In genomic region chr14:52195691-52196090, GRCm38 (mm10) we compare ENCODE assay signal across 8 mouse cellular contexts. TPM values are rescaled to one million over a fixed set of nuclear protein-coding genes. Genes with fewer than 3 reads are reported as not detected.
DNase-seq lines count a peak whose midpoint lies in the region; ATAC-seq lines count a peak whose summit lies in the region.

No protein-coding gene starts in this region.

- no peaks in the 10 kb centered on the region for H3K9me3 ChIP-seq in embryonic facial prominence, embryonic 13.5 days
- no peaks in the 10 kb centered on the region for H3K9me3 ChIP-seq in hindbrain, embryonic 12.5 days (replicated peaks)
- H3K9me3 ChIP-seq in limb, embryonic 12.5 days: no peaks in the 10 kb centered on the region
- no peaks in the 10 kb centered on the region for H3K9me3 ChIP-seq in midbrain, embryonic 13.5 days

- 10% methylated on average over 3 of the region's 3 CpGs for WGBS in embryonic facial prominence, embryonic 13.5 days
- 11% methylated on average over 3 of the region's 3 CpGs for WGBS in hindbrain, embryonic 12.5 days
- WGBS in limb, embryonic 12.5 days: 15% methylated on average over 3 of the region's 3 CpGs
- WGBS in midbrain, embryonic 13.5 days: 15% methylated on average over 3 of the region's 3 CpGs

- peaks cover 21% of the 10 kb centered on the region for H3K4me1 ChIP-seq in embryonic facial prominence, embryonic 13.5 days
- peaks cover 17% of the 10 kb centered on the region for H3K4me1 ChIP-seq in hindbrain, embryonic 12.5 days
- peaks cover 13% of the 10 kb centered on the region for H3K4me1 ChIP-seq in limb, embryonic 12.5 days (replicated peaks)
- H3K4me1 ChIP-seq in midbrain, embryonic 13.5 days (replicated peaks): peaks cover 25% of the 10 kb centered on the region

- ATAC-seq in embryonic facial prominence, embryonic 13.5 days (ENCODE audit: insufficient number of reproducible peaks, insufficient read depth, low FRiP score, low TSS enrichment, low read depth): no peak
- ATAC-seq in hindbrain, embryonic 12.5 days (ENCODE audit: low FRiP score): no peak
- no peak for ATAC-seq in limb, embryonic 12.5 days (ENCODE audit: insufficient number of reproducible peaks, insufficient read depth, low FRiP score, low TSS enrichment, low read depth)
- ATAC-seq in midbrain, embryonic 13.5 days: no peak

- no peaks in the 10 kb centered on the region for H3K27me3 ChIP-seq in embryonic facial prominence, embryonic 13.5 days
- H3K27me3 ChIP-seq in hindbrain, embryonic 12.5 days: no peaks in the 10 kb centered on the region
- no peaks in the 10 kb centered on the region for H3K27me3 ChIP-seq in limb, embryonic 12.5 days
- no peaks in the 10 kb centered on the region for H3K27me3 ChIP-seq in midbrain, embryonic 13.5 days

- H3K27ac ChIP-seq in embryonic facial prominence, embryonic 13.5 days: no peak overlapping the region
- no peak overlapping the region for H3K27ac ChIP-seq in hindbrain, embryonic 12.5 days
- no peak overlapping the region for H3K27ac ChIP-seq in limb, embryonic 12.5 days
- H3K27ac ChIP-seq in midbrain, embryonic 13.5 days: no peak overlapping the region

- DNase-seq in layer of hippocampus, adult 11-12 months (ENCODE audit: low spot score): peak; percentile 38
- DNase-seq in layer of hippocampus, postnatal 36 days: no peak
- peak; percentile 25 for DNase-seq in adrenal gland, adult 8-10 months
- peak; percentile 24 to 59 for DNase-seq in thymus, postnatal 10 days (ENCODE audit: low spot score in 2 of 2)

- peak overlapping the region; percentile 98 for H3K4me3 ChIP-seq in embryonic facial prominence, embryonic 13.5 days
- H3K4me3 ChIP-seq in hindbrain, embryonic 12.5 days: peak overlapping the region; percentile 98
- peak overlapping the region; percentile 99 for H3K4me3 ChIP-seq in limb, embryonic 12.5 days (replicated peaks)
- H3K4me3 ChIP-seq in midbrain, embryonic 13.5 days (replicated peaks): peak overlapping the region; percentile 100

- H3K4me2 ChIP-seq in embryonic facial prominence, embryonic 13.5 days: peak overlapping the region; percentile 71
- H3K4me2 ChIP-seq in hindbrain, embryonic 12.5 days (replicated peaks): peak overlapping the region; percentile 75
- peak overlapping the region; percentile 64 for H3K4me2 ChIP-seq in limb, embryonic 12.5 days
- H3K4me2 ChIP-seq in midbrain, embryonic 13.5 days (replicated peaks): peak overlapping the region; percentile 89

- peaks cover 37% of the 10 kb centered on the region for H3K36me3 ChIP-seq in embryonic facial prominence, embryonic 13.5 days
- H3K36me3 ChIP-seq in hindbrain, embryonic 12.5 days: peaks cover 31% of the 10 kb centered on the region
- H3K36me3 ChIP-seq in limb, embryonic 12.5 days: peaks cover 43% of the 10 kb centered on the region
- peaks cover 21% of the 10 kb centered on the region for H3K36me3 ChIP-seq in midbrain, embryonic 13.5 days

- H3K9ac ChIP-seq in embryonic facial prominence, embryonic 13.5 days: no peak overlapping the region
- peak overlapping the region; percentile 99; the same call in 1 of the 2 replicates for H3K9ac ChIP-seq in hindbrain, embryonic 12.5 days
- no peak overlapping the region for H3K9ac ChIP-seq in limb, embryonic 12.5 days (replicated peaks)
- H3K9ac ChIP-seq in midbrain, embryonic 13.5 days (replicated peaks): peak overlapping the region; percentile 99

RNA-seq across cellular contexts. Expression of gene Supt16, which starts 1.5 kb away (rescaled TPM):
- total RNA-seq in layer of hippocampus, postnatal 36 days (2021): 10 to 100 TPM; 52.2 to 53.9 TPM
- 10 to 100 TPM; 56.0 to 73.9 (median 61.4) TPM for total RNA-seq in adrenal gland, adult 8-10 months (2022)
- polyA plus RNA-seq in embryonic facial prominence, embryonic 13.5 days (2015; fragmentation: Nextera tagmentation; extraction: Ambion mirVana): 74.6 TPM in 2 replicates
- 68.3 and 72.3 TPM in 2 replicates for polyA plus RNA-seq in hindbrain, embryonic 12.5 days (2016; fragmentation: Nextera tagmentation; extraction: Ambion mirVana)
- 83.2 and 84.7 TPM in 2 replicates for polyA plus RNA-seq in limb, embryonic 12.5 days (2016; fragmentation: Nextera tagmentation; extraction: Ambion mirVana)
- polyA plus RNA-seq in midbrain, embryonic 13.5 days (2015; fragmentation: Nextera tagmentation; extraction: Ambion mirVana): 62.7 and 68.4 TPM in 2 replicates

Comparison
In these comparisons a context has a peak if more than half of its experiments do, and no peak if none do; other contexts are left out.
1. DNase-seq: peak in layer of hippocampus, adult 11-12 months (single experiment), adrenal gland, adult 8-10 months (single experiment) and thymus, postnatal 10 days (2 of 2); none in layer of hippocampus, postnatal 36 days (0 of 2).
2. H3K9ac ChIP-seq: peak in hindbrain, embryonic 12.5 days (single experiment) and midbrain, embryonic 13.5 days (single experiment); none in embryonic facial prominence, embryonic 13.5 days (single experiment) and limb, embryonic 12.5 days (single experiment).
3. Peak in every context shown above with its lines, with median percentiles within 50 percentile points of each other: H3K4me2 ChIP-seq and H3K4me3 ChIP-seq.